Mouse (Mus musculus) hindbrain, embryonic 12.5 days (tissue): ENCODE data around the gene Kcng4. TPM values are rescaled to one million over a fixed set of nuclear protein-coding genes. Genes with fewer than 3 reads are reported as not detected.

ENCODE experiments used
- ATAC-seq: fragments of 200-750 bp; cut with Nextera tagmentation; 2 replicates; pipeline ENCODE4 v1.8.0; 2017; ENCODE audit warnings: moderate TSS enrichment; ENCODE audit not compliant: low FRiP score
- H3K27ac ChIP-seq: fragments of 300-500 bp; sonication (generic); 2 replicates; pipeline ENCODE4 v1.5.1; 2016; ENCODE audit warnings: mild to moderate bottlenecking
- H3K27me3 ChIP-seq: fragments of 300-500 bp; sonication (generic); 2 replicates; pipeline ENCODE4 v1.6.1; 2016; ENCODE audit warnings: mild to moderate bottlenecking
- H3K36me3 ChIP-seq: fragments of 300-500 bp; sonication (generic); 2 replicates; pipeline ENCODE4 v1.6.1; 2016; ENCODE audit warnings: mild to moderate bottlenecking
- H3K4me1 ChIP-seq: fragments of 300-500 bp; sonication (generic); 2 replicates; pipeline ENCODE4 v1.6.1; 2016
- H3K4me2 ChIP-seq: fragments of 300-500 bp; sonication (generic); replicated peaks from 2 replicates; pipeline ENCODE4 v1.6.1; 2016; ENCODE audit warnings: mild to moderate bottlenecking
- H3K4me3 ChIP-seq: fragments of 300-500 bp; sonication (generic); 2 replicates; pipeline ENCODE4 v1.5.1; 2016; ENCODE audit warnings: mild to moderate bottlenecking
- H3K9ac ChIP-seq: fragments of 300-500 bp; sonication (generic); 2 replicates; pipeline ENCODE4 v1.6.1; 2016; ENCODE audit warnings: mild to moderate bottlenecking, moderate library complexity
- H3K9me3 ChIP-seq: fragments of 300-500 bp; sonication (generic); replicated peaks from 2 replicates; pipeline ENCODE4 v1.6.1; 2016; ENCODE audit warnings: mild to moderate bottlenecking
- WGBS: fragments of 180-500 bp; shearing (Covaris S2); methylation state at CpG from one replicate; pipeline ENCODE4 v1.1.7; 2016; 5-methylcytosine and 5-hydroxymethylcytosine counted together
- polyA plus RNA-seq: library from polyadenylated mRNA; unstranded; fragments of >200 nt; fragmentation: Nextera tagmentation; extraction: Ambion mirVana; gene quantifications from 2 replicates; pipeline ENCODE4 v1.2.1, GENCODE M21; 2016

Kcng4 gene
- polyA plus RNA-seq, 1 experiment from 2014 or later, result not detected

- peaks cover 39% of the 10 kb centered on the region for H3K36me3 ChIP-seq
- H3K27me3 ChIP-seq, result no peaks in the 10 kb centered on the region
- no peaks in the 10 kb centered on the region for H3K9me3 ChIP-seq
- no peak overlapping the region for H3K27ac ChIP-seq
- ATAC-seq, result no peak
- H3K4me1 ChIP-seq, result peaks cover 12% of the 10 kb centered on the region
- peak overlapping the region; percentile 77 for H3K4me2 ChIP-seq
- 0 out of 2 replicates have a peak overlapping the region, but pooled peaks have one; percentile 75 for H3K9ac ChIP-seq
- WGBS, result 91% methylated on average over 4 of the region's 4 CpGs
- peak overlapping the region; percentile 75 for H3K4me3 ChIP-seq
Observed at GRCm38 (mm10) chr8:119603771-119604170, 31.7 kb downstream of the Kcng4 start.

DNA sequence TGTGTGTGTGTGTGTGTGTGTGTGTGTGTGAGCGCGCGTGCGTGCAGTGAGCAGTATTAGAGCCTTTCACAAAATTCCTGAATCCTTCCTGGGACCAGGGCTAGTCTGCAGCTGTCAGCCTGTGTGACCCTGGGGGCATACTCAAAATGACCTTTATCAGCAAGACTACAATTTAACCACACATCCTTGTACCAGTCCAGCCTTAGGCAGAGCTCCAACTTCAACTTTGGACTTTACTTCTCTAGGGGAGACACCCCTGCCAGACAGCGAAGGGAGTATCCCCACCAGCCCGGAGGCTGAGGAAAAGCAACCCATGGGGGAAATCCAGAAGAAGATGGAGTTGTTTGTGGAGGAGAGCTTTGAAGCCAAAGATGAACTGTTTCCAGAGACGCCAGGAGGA is 44.0 kb downstream of the Kcng4 start:
- no peaks in the 10 kb centered on the region; the same call in 1 of the 2 replicates for H3K36me3 ChIP-seq
- H3K9ac ChIP-seq, result no peak overlapping the region
- H3K27me3 ChIP-seq, result no peaks in the 10 kb centered on the region
- no peak overlapping the region for H3K4me3 ChIP-seq
- ATAC-seq, result no peak
- H3K27ac ChIP-seq, result no peak overlapping the region
- H3K4me2 ChIP-seq, result no peak overlapping the region
- no peaks in the 10 kb centered on the region for H3K9me3 ChIP-seq
- 96% methylated on average over 7 of the region's 7 CpGs for WGBS
- H3K4me1 ChIP-seq, result peaks cover 13% of the 10 kb centered on the region; the same call in 1 of the 2 replicates

DNA sequence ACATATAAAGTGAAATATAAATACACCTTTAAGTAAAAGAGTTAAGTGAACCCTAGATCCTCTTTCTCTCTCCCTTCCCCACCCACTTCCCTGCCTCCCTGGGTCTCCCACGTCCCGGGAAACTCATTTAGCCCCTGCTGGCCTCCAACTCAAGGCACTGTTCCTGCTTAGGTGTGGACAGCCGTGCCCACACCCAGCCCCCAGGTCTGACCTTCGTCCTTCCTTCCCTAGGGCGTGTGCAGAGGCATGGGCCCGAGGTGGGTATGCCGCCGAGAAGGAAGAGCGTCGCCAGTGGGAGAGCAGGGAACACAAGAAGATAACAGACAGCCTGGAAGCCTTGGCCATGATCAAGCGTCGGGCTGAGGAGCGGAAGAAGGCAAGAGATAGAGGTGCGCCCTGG is 45.1 kb downstream of the Kcng4 start:
- WGBS, result 80% methylated on average over 14 of the region's 14 CpGs
- no peak overlapping the region for H3K4me2 ChIP-seq
- H3K27me3 ChIP-seq, result peaks cover 6% of the 10 kb centered on the region; the same call in 1 of the 2 replicates
- H3K9me3 ChIP-seq, result no peaks in the 10 kb centered on the region
- H3K9ac ChIP-seq, result no peak overlapping the region
- no peak overlapping the region for H3K4me3 ChIP-seq
- no peak overlapping the region for H3K27ac ChIP-seq
- peaks cover 13% of the 10 kb centered on the region; the same call in 1 of the 2 replicates for H3K4me1 ChIP-seq
- H3K36me3 ChIP-seq, result no peaks in the 10 kb centered on the region
- no peak for ATAC-seq

DNA sequence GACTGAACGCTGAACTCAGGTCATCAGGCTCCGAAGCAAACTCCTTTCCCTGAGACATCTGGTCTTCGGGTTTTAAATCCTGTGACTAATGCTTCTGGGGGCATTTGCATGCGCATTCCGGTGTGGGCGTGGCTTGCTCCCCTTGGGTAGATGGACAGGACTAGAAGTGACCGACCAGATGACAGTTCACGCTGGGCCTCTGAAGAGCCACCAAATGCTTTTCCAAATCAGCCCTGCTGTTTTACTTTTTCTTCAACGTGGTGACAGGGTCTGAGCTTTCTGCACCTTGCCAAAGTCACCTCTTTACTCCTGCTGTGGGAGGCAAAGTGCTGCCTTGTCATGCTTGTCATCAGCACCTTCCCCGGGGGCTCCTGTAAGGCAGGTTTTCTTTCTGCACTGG is 46.6 kb downstream of the Kcng4 start:
- peaks cover 6% of the 10 kb centered on the region; the same call in 1 of the 2 replicates for H3K27me3 ChIP-seq
- ATAC-seq, result no peak
- H3K9ac ChIP-seq, result no peak overlapping the region
- no peaks in the 10 kb centered on the region for H3K36me3 ChIP-seq
- 17% methylated on average over 10 of the region's 10 CpGs for WGBS
- H3K4me3 ChIP-seq, result no peak overlapping the region
- H3K9me3 ChIP-seq, result no peaks in the 10 kb centered on the region
- 0 out of 2 replicates have a peak, but pooled peaks cover 7% of the 10 kb centered on the region for H3K4me1 ChIP-seq
- no peak overlapping the region for H3K4me2 ChIP-seq
- H3K27ac ChIP-seq, result no peak overlapping the region

DNA sequence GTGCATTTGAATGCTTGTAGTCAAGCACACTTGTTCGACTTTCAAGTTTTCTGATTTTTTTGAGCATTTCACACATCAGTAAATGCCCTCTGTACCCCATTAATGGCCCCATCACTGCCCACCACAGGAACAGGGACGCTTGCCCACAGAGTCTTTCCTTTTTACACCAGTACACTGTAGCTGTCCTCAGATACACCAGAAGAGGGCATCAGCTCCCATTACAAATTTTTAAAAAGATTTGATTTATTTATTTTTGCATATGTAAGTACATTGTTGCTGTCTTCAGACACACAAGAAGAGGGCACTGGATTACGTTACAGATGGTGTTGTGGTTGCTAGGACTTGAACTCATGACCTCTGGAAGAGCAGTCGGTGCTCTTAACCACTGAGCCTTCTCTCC is 47.2 kb downstream of the Kcng4 start:
- WGBS, result 59% methylated on average over 4 of the region's 4 CpGs
- Histone ChIP-seq H3K9ac (no peak overlapping the region), H3K4me2 (no peak overlapping the region), H3K9me3 (no peaks in the 10 kb centered on the region), H3K4me1 (0 out of 2 replicates have a peak, but pooled peaks cover 7% of the 10 kb centered on the region), H3K27me3 (peaks cover 6% of the 10 kb centered on the region; the same call in 1 of the 2 replicates), H3K4me3 (no peak overlapping the region), H3K27ac (no peak overlapping the region), H3K36me3 (no peaks in the 10 kb centered on the region)
- no peak for ATAC-seq

- Histone ChIP-seq H3K4me3 (peak overlapping the region; percentile 25), H3K4me2 (peak overlapping the region; percentile 53), H3K27ac (no peak overlapping the region), H3K4me1 (0 out of 2 replicates have a peak, but pooled peaks cover 7% of the 10 kb centered on the region), H3K9ac (0 out of 2 replicates have a peak overlapping the region, but pooled peaks have one; percentile 35), H3K36me3 (no peaks in the 10 kb centered on the region), H3K9me3 (no peaks in the 10 kb centered on the region), H3K27me3 (peaks cover 9% of the 10 kb centered on the region; the same call in 1 of the 2 replicates)
- no peak for ATAC-seq
- WGBS, result 26% methylated on average over 19 of the region's 24 CpGs
Observed at GRCm38 (mm10) chr8:119585901-119586300, 49.6 kb downstream of the Kcng4 start.

GRCm38 (mm10) chr8:119580441-119581161 is 54.9 kb downstream of the Kcng4 start:
- H3K9me3 ChIP-seq, result no peaks in the 10 kb centered on the region
- H3K27ac ChIP-seq, result no peak overlapping the region
- WGBS, result 90% methylated on average over 5 of the region's 5 CpGs
- no peak overlapping the region for H3K9ac ChIP-seq
- H3K36me3 ChIP-seq, result no peaks in the 10 kb centered on the region
- no peak for ATAC-seq
- H3K27me3 ChIP-seq, result peaks cover 45% of the 10 kb centered on the region
- H3K4me2 ChIP-seq, result no peak overlapping the region
- H3K4me3 ChIP-seq, result no peak overlapping the region
- H3K4me1 ChIP-seq, result no peaks in the 10 kb centered on the region

- H3K27me3 ChIP-seq, result peaks cover 45% of the 10 kb centered on the region
- no peaks in the 10 kb centered on the region for H3K9me3 ChIP-seq
- peaks cover 3% of the 10 kb centered on the region for H3K4me1 ChIP-seq
- no peak overlapping the region for H3K4me3 ChIP-seq
- H3K9ac ChIP-seq, result no peak overlapping the region
- H3K27ac ChIP-seq, result no peak overlapping the region
- ATAC-seq, result no peak
- no peak overlapping the region for H3K4me2 ChIP-seq
- H3K36me3 ChIP-seq, result no peaks in the 10 kb centered on the region
- WGBS, result 39% methylated on average over 13 of the region's 13 CpGs
Observed at GRCm38 (mm10) chr8:119579096-119579495, 56.4 kb downstream of the Kcng4 start.

- Histone ChIP-seq H3K9me3 (no peaks in the 10 kb centered on the region), H3K27ac (no peak overlapping the region), H3K4me2 (peak overlapping the region; percentile 94), H3K9ac (peak overlapping the region; percentile 90), H3K36me3 (no peaks in the 10 kb centered on the region), H3K27me3 (peaks cover 37% of the 10 kb centered on the region), H3K4me1 (peaks cover 14% of the 10 kb centered on the region), H3K4me3 (peak overlapping the region; percentile 86)
- WGBS, result 3% methylated on average over 16 of the region's 16 CpGs
- no peak; the same call in 1 of the 2 replicates for ATAC-seq
Observed at GRCm38 (mm10) chr8:119575366-119575726, 60.1 kb downstream of the Kcng4 start.

GRCm38 (mm10) chr8:119574437-119575365 is 60.8 kb downstream of the Kcng4 start, which contains the start of the genes Hsdl1 and Dnaaf1:
Gene Hsdl1, minus strand, starts transcription at chr8:119575183.
Gene Dnaaf1, plus strand, starts transcription at chr8:119575235.
- Histone ChIP-seq H3K4me1 (peaks cover 14% of the 10 kb centered on the region), H3K9me3 (no peaks in the 10 kb centered on the region), H3K4me2 (peak within 1 kb of the TSS; percentile 94), H3K9ac (peak within 1 kb of the TSS; percentile 90), H3K36me3 (no peaks in the 10 kb centered on the region), H3K4me3 (peak within 1 kb of the TSS; percentile 86), H3K27ac (peak within 1 kb of the TSS; percentile 81), H3K27me3 (peaks cover 32% of the 10 kb centered on the region)
- under 1% methylated on average over 85 of the region's 97 CpGs for WGBS
- peak; percentile 91 for ATAC-seq
